Mouse (Mus musculus) spleen, adult 2 months (tissue): ENCODE measurements around the gene Arhgap17.

Experiments
- CTCF ChIP-seq: fragments of 200-500 bp; IDR thresholded peaks from 2 replicates; pipeline ENCODE4 v1.5.1; 2011; ENCODE audit warnings: mild to moderate bottlenecking, inconsistent platforms; ENCODE audit not compliant: insufficient read depth, insufficient read length, insufficient replicate concordance; ENCODE audit errors: extremely low read depth
- POLR2A ChIP-seq: fragments of 200-500 bp; IDR thresholded peaks from 2 replicates; pipeline ENCODE4 v1.6.1; 2011; ENCODE audit warnings: low read depth, low read length, inconsistent platforms

DNA sequence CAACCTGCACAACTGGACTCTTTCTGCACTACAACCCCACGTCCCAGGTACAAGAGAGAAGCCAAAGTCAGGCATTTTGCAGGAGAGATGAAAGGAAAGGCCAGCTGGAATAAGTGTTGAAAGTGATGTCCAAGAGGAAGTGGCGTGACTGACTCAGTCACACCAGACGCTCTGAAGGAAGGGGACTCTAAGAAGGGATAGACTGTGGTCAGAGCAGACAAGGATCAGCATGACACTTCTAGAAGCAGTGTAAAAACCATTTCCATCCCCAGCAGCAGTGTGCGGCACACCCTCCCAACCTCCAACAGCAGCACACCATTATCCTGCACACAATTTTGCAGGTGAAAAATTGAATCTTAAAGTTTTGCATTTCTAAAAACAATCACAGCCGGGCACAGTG lies 15.3 kb downstream of the Arhgap17 start:
- TF ChIP-seq CTCF = no peak
- no peak for TF ChIP-seq POLR2A
